Mouse (Mus musculus): Measurements from ENCODE around the gene Tpt1. TPM values are rescaled to one million over a fixed set of nuclear protein-coding genes. Genes with fewer than 3 reads are reported as not detected.

Gene Tpt1
- total RNA-seq, 2 experiments from 2014 or later: 2,629 to 3,296 TPM

DNA sequence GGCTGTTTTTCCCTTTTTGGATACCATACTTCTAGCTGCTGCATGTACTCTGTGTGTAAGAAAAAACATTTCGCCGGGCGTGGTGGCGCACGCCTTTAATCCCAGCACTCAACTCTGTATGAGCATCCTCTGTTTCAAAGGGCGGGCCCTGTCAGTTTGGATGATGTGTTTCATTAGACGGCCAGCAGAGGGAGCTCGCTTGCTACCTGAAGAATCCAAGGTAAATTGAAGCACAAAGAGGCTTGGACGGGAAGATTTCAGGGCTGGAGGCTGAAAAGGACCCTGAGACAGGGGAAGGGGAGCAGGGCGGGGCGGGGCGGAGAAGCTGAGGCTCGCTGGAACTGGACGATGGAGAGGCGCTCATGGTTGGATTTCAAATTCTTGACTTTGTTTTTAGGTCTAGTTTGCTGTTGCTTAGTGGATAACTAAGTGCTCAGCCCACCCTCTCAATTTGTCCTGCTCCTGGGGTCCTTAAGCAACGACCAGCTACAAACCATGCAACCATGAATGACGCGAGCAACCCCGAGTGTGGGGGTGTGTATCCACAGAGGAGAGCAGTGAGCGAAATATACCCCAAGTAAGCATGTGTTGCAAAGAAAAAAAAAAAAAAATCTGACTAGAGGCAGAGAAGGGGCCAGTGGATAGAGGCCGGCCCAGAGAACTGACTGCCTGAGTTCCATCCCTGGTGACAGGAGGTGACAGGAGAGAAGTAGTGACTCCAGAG lies 31.6 kb downstream of the Tpt1 start:
- peak; percentile 67 to 90 for DNase-seq

DNA sequence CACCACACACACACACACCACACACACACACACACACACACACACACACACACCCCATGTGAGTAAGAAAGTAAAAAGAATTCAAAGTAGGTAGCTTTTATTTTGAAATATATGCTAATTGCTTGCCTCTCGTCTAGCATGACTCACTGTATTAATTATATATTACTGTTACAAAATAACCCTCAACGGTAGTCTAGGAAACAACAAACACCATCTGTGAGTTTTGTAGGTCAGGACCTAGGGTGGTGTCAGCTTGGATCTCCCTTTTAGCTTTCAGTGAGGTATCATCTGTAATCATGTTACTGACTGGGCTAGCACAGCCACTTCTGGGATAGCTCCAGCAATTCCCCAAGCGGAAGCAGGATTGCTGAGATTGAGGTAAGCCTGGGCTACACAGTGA lies 32.4 kb downstream of the Tpt1 start:
- DNase-seq: no peak

DNA sequence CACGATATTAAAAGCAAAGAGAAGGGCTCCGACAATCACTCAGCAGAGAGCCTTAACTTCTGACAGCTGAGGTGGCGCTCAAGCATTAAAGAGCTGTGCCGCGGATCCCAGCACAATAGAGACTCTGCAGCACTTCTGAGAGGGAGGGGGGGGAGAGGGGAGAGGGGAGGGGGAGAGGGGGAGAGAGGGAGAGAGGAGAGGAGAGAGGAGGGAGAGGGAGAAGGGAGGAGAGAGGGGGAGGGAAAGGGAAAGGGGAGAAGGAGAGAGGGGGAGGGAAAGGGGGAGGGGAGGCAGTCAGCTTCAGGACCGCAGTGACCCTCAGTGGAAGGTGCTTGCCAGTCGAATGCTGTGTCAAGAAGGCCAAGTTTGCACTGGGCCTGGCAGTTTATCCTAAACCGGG lies 34.1 kb downstream of the Tpt1 start:
- no peak for DNase-seq

DNA sequence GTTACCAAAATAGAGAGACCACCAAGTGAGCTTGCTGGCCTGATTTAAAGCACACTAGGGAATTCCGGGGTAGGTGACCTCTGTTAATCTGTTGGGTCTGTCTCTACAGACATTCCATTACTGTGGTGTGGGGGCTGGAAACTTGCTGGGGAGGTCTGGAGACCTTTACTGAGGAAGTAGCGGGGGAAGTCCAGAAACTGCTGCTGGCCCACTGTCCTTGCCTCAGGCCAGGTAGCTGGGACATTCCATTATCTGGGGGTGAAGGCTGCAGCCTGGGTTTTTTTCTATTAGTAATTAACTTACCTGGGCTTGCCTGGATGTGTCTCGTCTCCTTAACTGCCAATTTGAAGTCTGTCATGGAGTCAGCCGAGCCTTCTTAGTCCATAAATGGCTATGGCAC lies 37.0 kb downstream of the Tpt1 start:
- DNase-seq: no peak

DNA sequence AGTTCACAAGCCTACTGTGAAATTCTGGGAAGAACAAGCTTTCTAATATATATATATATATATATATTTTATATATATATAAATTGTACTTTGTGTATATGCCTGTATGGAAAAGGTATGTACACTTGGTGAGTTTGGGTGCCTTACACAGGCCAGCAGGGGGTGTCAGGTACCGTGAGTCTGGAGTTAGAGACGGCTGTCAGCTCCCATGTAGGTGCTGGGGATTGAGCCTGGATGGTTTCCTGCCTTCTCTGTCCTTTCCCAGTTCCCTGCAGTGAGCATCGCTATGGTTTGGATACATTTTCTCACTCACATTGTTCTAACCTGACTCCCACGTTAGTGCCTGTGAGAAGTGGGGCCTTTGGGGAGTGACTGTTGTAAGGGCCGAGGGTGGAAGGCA lies 38.4 kb downstream of the Tpt1 start:
- no peak for DNase-seq

DNA sequence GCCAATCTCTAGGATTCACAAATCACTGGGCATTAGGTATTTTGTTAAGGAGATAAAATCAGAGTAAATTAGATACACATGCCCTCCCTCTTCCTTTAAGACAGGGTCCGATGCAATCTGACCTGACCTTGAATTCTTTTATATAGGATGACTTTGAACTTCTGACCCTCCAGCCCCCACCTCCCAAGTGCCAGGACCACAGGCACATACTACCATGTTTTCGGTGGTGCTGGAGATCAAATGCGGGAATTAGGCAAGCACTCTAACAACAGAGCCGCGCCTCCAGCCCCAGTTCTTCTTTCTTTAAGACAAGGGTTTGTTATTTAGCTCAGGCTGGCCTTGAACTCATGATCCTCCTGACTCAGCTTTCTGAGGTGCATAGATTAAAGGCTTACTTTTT lies 39.0 kb downstream of the Tpt1 start:
- no peak for DNase-seq

DNA sequence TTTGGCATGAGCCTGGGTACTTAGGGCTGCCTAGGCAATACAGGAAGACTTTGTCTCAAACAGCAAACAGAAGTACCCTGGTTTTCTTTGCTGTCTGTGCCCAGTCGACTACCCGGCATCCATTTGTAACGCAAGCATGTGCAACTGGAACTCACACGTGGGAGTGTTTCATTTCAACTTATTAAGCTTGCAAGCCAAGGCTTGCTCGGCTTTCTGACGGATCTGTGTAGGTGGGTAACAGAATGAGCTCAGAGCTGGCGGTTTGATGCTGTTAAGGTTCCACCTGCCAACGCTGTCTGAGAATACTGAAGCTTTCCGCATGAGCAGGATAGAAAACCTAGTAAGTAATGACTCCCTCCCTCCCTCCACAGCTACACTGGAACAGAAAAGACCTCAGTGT lies 47.2 kb downstream of the Tpt1 start:
- DNase-seq: no peak

Other genes with a start within 250 kb of the Tpt1 start
- gene Erich6b, start 202.8 kb upstream of the Tpt1 start, total RNA-seq (2021): not detected
- 10 to 100 TPM; 13.4 to 14.9 TPM for gene Cog3, start 90.6 kb upstream of the Tpt1 start, total RNA-seq (2021)
- gene Slc25a30, start 58.1 kb upstream of the Tpt1 start, total RNA-seq (2021): 10 to 100 TPM; 16.6 to 18.5 TPM
- gene Kctd4, start 109.9 kb downstream of the Tpt1 start, total RNA-seq (2021): not detected
- 10 to 100 TPM; 14.3 to 15.5 TPM for gene Gtf2f2, start 165.8 kb downstream of the Tpt1 start, total RNA-seq (2021)